Mouse (Mus musculus): Measurements from ENCODE around the gene Kcnj14. TPM values are rescaled to one million over a fixed set of nuclear protein-coding genes. Genes with fewer than 3 reads are reported as not detected.
A peak's percentile ranks its signal among the peaks of the same experiment; 100 is the strongest.

The Kcnj14 gene
- total and polyA plus RNA-seq, 3 experiments, result 1.3 to 3.2 (median 1.5) TPM

DNA sequence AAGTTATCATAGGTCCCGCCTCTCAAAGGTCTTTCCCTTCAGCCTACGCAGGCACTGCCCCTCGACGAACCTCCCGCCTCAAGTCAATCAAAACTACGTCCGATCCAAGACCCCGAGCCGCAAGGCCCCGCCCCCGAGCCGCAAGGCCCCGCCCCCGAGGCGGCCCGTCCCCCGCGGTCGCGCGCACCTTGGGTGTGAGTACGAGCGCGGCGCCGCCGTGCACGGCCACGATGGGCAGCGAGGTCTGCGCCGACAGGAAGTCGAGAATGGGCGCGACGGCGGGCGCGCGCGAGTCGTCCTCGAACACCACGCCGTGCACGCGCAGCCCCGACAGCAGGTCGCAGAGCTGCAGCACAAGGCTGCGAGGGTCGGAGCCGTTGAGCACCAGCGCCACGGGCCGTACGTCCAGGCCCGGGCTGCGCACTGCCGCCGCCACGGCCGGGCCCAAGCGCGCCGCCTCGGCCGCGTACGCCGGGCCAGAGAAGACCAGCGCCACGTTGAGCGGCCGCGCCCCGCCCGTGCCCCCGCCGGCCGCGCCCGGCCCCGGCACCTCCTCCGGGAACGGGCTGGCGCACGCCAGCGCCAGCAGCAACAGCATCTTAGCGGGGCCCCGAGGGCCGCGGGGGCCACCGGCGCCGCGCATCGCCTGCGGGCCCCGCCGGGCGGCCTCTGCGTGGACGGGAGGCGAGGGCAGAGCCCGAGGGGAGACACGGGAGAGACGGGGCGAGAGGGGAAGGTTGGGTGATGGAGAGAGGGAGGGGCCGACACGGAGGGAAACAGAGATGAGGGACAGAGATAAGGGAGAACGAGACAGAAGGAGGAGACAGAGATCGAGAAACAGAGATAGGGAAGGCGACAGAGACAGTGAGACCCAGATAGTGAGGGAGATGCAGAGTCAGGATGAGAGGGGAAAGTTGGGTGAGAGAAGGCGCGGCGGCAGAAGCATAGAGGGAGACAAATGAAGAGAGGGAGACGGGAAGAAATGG lies 41.6 kb upstream of the Kcnj14 start:
- peak overlapping the region; percentile 71 for H3K9ac ChIP-seq (ENCODE audit: insufficient read depth, low read depth)
- in situ Hi-C loops (cut with MboI; ENCODE audit: low pct_ligation_motif_present, low pct_unique_long_range_greater_than_20kb, low sequenced_read_pairs), result no loop called here
- DNase-seq (ENCODE audit: extremely low read depth), result peak; percentile 42
- H3K4me2 ChIP-seq (ENCODE audit: insufficient read depth, low read depth, poor library complexity, severe bottlenecking), result peak overlapping the region; percentile 78
- dilution Hi-C loops (cut with MboI; ENCODE audit: extremely low pct_ligation_motif_present, extremely low pct_unique_long_range_greater_than_20kb, low sequenced_read_pairs), result no loop called here
- H3K79me2 ChIP-seq (replicated peaks; ENCODE audit: control insufficient read depth, extremely low read depth, insufficient read depth, poor library complexity, severe bottlenecking), result no peaks in the 10 kb centered on the region
- no peaks in the 10 kb centered on the region for H3K36me3 ChIP-seq (replicated peaks in 1 of 2; ENCODE audit: control insufficient read depth in 1 of 2, insufficient read depth in 1 of 2, low read length in 1 of 2)
- H3K27me3 ChIP-seq (replicated peaks), result peaks cover 67% of the 10 kb centered on the region
- TF ChIP-seq ZNF384 (IDR thresholded peaks at IDR 0.05; ENCODE audit: low read depth, low read length) (no peak), NELFE (IDR thresholded peaks at IDR 0.05; ENCODE audit: low read depth, low read length) (peak; percentile 37; the same call in 1 of the 2 replicates), MXI1 (IDR thresholded peaks at IDR 0.05; ENCODE audit: low read depth, low read length) (peak; percentile 22; the same call in 1 of the 2 replicates), POLR2A (IDR thresholded peaks at IDR 0.05; ENCODE audit: low read depth, low read length) (peak; percentile 62; the same call in 1 of the 2 replicates), NRF1 (IDR thresholded peaks at IDR 0.05; ENCODE audit: low read depth, low read length) (peak; percentile 47), EP300 (IDR thresholded peaks at IDR 0.05; ENCODE audit: low read length) (no peak), ELF1 (IDR thresholded peaks at IDR 0.05; ENCODE audit: low read depth, low read length) (peak; percentile 67), TCF12 (IDR thresholded peaks at IDR 0.05; ENCODE audit: low read depth, low read length) (peak; percentile 45; the same call in 1 of the 2 replicates), GABPA (IDR thresholded peaks at IDR 0.05; ENCODE audit: insufficient replicate concordance, low read depth, low read length) (no peak), USF1 (IDR thresholded peaks at IDR 0.05; ENCODE audit: low read depth, low read length) (no peak)
- no peak overlapping the region for H3K27ac ChIP-seq (ENCODE audit: insufficient read depth, low read depth)
- H3K9me3 ChIP-seq (replicated peaks; ENCODE audit: low read length), result peaks cover 6% of the 10 kb centered on the region
- H3K4me3 ChIP-seq (replicated peaks in 1 of 3; ENCODE audit: low read depth in 2 of 3, low read length in 2 of 3, poor library complexity in 1 of 3), result peak overlapping the region; percentile 28 to 66 (median 38)
- H3K4me1 ChIP-seq (ENCODE audit: control insufficient read depth in 1 of 2, insufficient read depth in 2 of 2), result peaks cover 11 to 12% of the 10 kb centered on the region in 2 experiments

GRCm38 (mm10) chr7:45864435-45864834 lies 39.9 kb upstream of the Kcnj14 start:
- no peak overlapping the region for H3K9ac ChIP-seq (ENCODE audit: insufficient read depth, low read depth)
- H3K27ac ChIP-seq (ENCODE audit: insufficient read depth, low read depth), result no peak overlapping the region
- H3K79me2 ChIP-seq (replicated peaks; ENCODE audit: control insufficient read depth, extremely low read depth, insufficient read depth, poor library complexity, severe bottlenecking), result no peaks in the 10 kb centered on the region
- in situ Hi-C loops (cut with MboI; ENCODE audit: low pct_ligation_motif_present, low pct_unique_long_range_greater_than_20kb, low sequenced_read_pairs), result no loop called here
- no peaks in the 10 kb centered on the region for H3K36me3 ChIP-seq (replicated peaks in 1 of 2; ENCODE audit: control insufficient read depth in 1 of 2, insufficient read depth in 1 of 2, low read length in 1 of 2)
- H3K4me2 ChIP-seq (ENCODE audit: insufficient read depth, low read depth, poor library complexity, severe bottlenecking), result no peak overlapping the region
- H3K4me3 ChIP-seq (replicated peaks in 1 of 3; ENCODE audit: low read depth in 2 of 3, low read length in 2 of 3, poor library complexity in 1 of 3), result no peak overlapping the region
- dilution Hi-C loops (cut with MboI; ENCODE audit: extremely low pct_ligation_motif_present, extremely low pct_unique_long_range_greater_than_20kb, low sequenced_read_pairs), result no loop called here
- TF ChIP-seq ZKSCAN1 (IDR thresholded peaks at IDR 0.05; ENCODE audit: borderline replicate concordance, low read depth, low read length), result no peak
- TF ChIP-seq ELF1 (IDR thresholded peaks at IDR 0.05; ENCODE audit: low read depth, low read length), result no peak
- TF ChIP-seq KAT2A (IDR thresholded peaks at IDR 0.05; ENCODE audit: insufficient replicate concordance, low read length), result no peak
- no peak for TF ChIP-seq TBP (conservative IDR thresholded peaks at IDR 0.05; ENCODE audit: low read depth, low read length)
- TF ChIP-seq CHD2 (IDR thresholded peaks at IDR 0.05; ENCODE audit: low read length), result no peak
- TF ChIP-seq IRF4 (IDR thresholded peaks at IDR 0.05; ENCODE audit: low read depth, low read length), result no peak
- TF ChIP-seq ZMIZ1 (IDR thresholded peaks at IDR 0.05; ENCODE audit: low read depth, low read length), result no peak
- no peak for TF ChIP-seq ZNF384 (IDR thresholded peaks at IDR 0.05; ENCODE audit: low read depth, low read length)
- no peak for TF ChIP-seq EP300 (IDR thresholded peaks at IDR 0.05; ENCODE audit: low read length)
- no peak for TF ChIP-seq POLR2AphosphoS2 (IDR thresholded peaks at IDR 0.05; ENCODE audit: low read depth, low read length)
- no peak for TF ChIP-seq MAX (IDR thresholded peaks at IDR 0.05; ENCODE audit: low read length)
- TF ChIP-seq CHD1 (IDR thresholded peaks at IDR 0.05; ENCODE audit: low read depth, low read length), result no peak
- no peak for TF ChIP-seq POLR2A (IDR thresholded peaks at IDR 0.05; ENCODE audit: low read depth, low read length)
- no peak for TF ChIP-seq MAFK (IDR thresholded peaks at IDR 0.05; ENCODE audit: insufficient replicate concordance, low read length)
- H3K4me1 ChIP-seq (ENCODE audit: control insufficient read depth in 1 of 2, insufficient read depth in 2 of 2), result no peaks in the 10 kb centered on the region; a peak in 1 of 4 replicates
- H3K9me3 ChIP-seq (replicated peaks; ENCODE audit: low read length), result peaks cover 6% of the 10 kb centered on the region
- H3K27me3 ChIP-seq (replicated peaks), result peaks cover 79% of the 10 kb centered on the region
- DNase-seq (ENCODE audit: extremely low read depth), result no peak
